Mouse (Mus musculus) CH12.LX (cell line): ENCODE measurements around the gene Opcml.

ENCODE experiments used
- CTCF ChIP-seq, 2 experiments: IDR thresholded peaks in 1 of 2; conservative IDR thresholded peaks in 1 of 2; 2 replicates each; pipeline ENCODE4 v1.5.1; 2011 to 2012; ENCODE audit warnings: low read depth in 2 of 2, low read length in 2 of 2, improper control_type of control experiment in 1 of 2, inconsistent platforms in 1 of 2, mild to moderate bottlenecking in 1 of 2, moderate library complexity in 1 of 2
- POLR2A ChIP-seq: IDR thresholded peaks from 2 replicates; pipeline ENCODE4 v1.6.1; 2011; ENCODE audit warnings: low read depth, mild to moderate bottlenecking, improper control_type of control experiment, low read length

DNA sequence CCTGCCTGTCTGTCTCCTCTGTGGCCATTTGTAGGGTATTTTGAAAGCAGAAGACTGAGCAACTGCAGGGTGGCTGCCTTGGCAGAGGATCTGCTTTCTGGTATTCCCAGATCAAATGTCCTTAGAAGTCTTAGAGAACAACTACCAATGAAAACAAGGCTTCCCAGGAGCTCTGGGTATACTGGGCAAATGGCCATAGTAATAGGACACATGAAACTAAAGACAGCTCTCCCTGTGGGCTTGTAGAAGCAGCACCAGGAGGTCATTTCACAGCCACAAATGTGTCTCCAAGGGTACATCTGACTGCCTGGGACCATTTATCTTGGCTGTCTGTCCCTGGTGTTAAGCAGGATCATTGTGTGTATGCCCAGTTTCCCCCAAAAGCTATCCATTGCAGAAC lies 146.7 kb downstream of the Opcml start:
- no peak for TF ChIP-seq CTCF (conservative IDR thresholded peaks at IDR 0.05 in 1 of 2, IDR thresholded peaks at IDR 0.05 in 1 of 2; ENCODE audit: low read depth in 2 of 2, low read length in 2 of 2)
- TF ChIP-seq POLR2A: no peak
